Mouse (Mus musculus): ENCODE data around the gene Fam229a.
"Not testable (repeated sequence)": the region's sequence is repeated elsewhere in the genome, so short reads cannot be mapped to it uniquely, and the experiment has no call there.

Fam229a gene

DNA sequence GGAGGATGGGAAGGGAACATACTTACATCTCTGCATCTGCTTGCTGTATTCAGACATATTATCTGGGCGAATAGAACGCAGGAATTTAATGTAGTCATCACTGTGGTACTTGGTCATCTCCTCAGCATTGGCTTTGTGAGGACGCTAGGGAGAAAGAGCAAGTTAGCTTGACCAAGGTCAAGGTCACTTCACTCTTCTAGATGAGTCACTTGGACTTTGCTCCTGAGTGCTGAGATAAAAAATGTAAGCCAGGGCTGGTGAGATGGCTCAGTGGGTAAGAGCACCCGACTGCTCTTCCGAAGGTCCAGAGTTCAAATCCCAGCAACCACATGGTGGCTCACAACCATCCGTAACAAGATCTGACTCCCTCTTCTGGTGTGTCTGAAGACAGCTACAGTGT is 37.9 kb downstream of the Fam229a start:
- not testable (repeated sequence) for DNase-seq

DNA sequence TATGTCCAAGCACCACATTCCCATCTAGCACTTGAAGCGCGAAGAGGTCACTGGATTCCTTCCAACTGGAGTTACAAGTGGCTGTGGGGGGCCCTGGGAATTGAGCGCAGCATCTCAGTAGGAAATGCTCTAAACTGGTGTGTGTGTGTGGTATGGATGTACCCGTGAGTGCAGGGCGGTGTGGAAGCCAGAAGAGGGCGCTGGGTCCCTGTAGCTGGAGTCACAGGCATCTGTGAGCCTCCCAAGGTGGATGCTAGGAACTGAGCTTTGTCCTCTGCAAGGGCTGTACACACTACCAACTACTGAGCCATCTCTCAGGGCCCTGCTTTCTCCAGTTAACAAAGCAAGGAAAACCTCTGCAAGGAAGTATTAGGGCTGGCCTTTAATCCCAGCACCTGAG is 49.0 kb downstream of the Fam229a start:
- peak; percentile 22 for DNase-seq
